Mouse (Mus musculus) heart, embryonic 11.5 days (tissue): ENCODE data around the gene Dpf3. TPM values are rescaled to one million over a fixed set of nuclear protein-coding genes. Genes with fewer than 3 reads are reported as not detected.

Experiments
- ATAC-seq: fragments of 200-750 bp; cut with Nextera tagmentation; replicated peaks from 2 replicates; pipeline ENCODE4 v1.8.0; 2017; ENCODE audit warnings: moderate library complexity; ENCODE audit not compliant: insufficient number of reproducible peaks, low FRiP score, low TSS enrichment
- H3K27ac ChIP-seq: fragments of 300-500 bp; sonication (generic); 2 replicates; pipeline ENCODE4 v1.5.1; 2014; ENCODE audit warnings: mild to moderate bottlenecking, low read depth, low read length
- H3K27me3 ChIP-seq: fragments of 300-500 bp; sonication (generic); 2 replicates; pipeline ENCODE4 v1.6.1; 2014; ENCODE audit warnings: mild to moderate bottlenecking, low read length, mixed read lengths; ENCODE audit not compliant: control insufficient read depth, insufficient read depth
- H3K36me3 ChIP-seq: fragments of 300-500 bp; sonication (generic); 2 replicates; pipeline ENCODE4 v1.6.1; 2014; ENCODE audit warnings: mild to moderate bottlenecking, low read length, moderate library complexity, mixed read lengths; ENCODE audit not compliant: control insufficient read depth, insufficient read depth
- H3K4me1 ChIP-seq: fragments of 300-500 bp; sonication (generic); 2 replicates; pipeline ENCODE4 v1.6.1; 2014; ENCODE audit warnings: low read length; ENCODE audit not compliant: control insufficient read depth, insufficient read depth
- H3K4me2 ChIP-seq: fragments of 300-500 bp; sonication (generic); 2 replicates; pipeline ENCODE4 v1.6.1; 2014; ENCODE audit warnings: mild to moderate bottlenecking, moderate library complexity
- H3K4me3 ChIP-seq: fragments of 300-500 bp; sonication (generic); 2 replicates; pipeline ENCODE4 v1.5.1; 2014; ENCODE audit warnings: low read depth, low read length
- H3K9ac ChIP-seq: fragments of 300-500 bp; sonication (generic); 2 replicates; pipeline ENCODE4 v1.6.1; 2014; ENCODE audit warnings: mild to moderate bottlenecking, low read depth, low read length, moderate library complexity
- H3K9me3 ChIP-seq: fragments of 300-500 bp; sonication (generic); replicated peaks from 2 replicates; pipeline ENCODE4 v1.6.1; 2016; ENCODE audit warnings: low read length; ENCODE audit not compliant: control insufficient read depth
- WGBS: fragments of 180-500 bp; shearing (Covaris S2); extraction: QIAGEN DNeasy Blood & Tissue Kit; methylation state at CpG from one replicate; pipeline ENCODE4 v1.1.7; 2014; ENCODE audit not compliant: insufficient replicate concordance; 5-methylcytosine and 5-hydroxymethylcytosine counted together
- polyA plus RNA-seq: library from polyadenylated mRNA; unstranded; fragments of >200 nt; fragmentation: Nextera tagmentation; extraction: Ambion mirVana; gene quantifications from 2 replicates; pipeline ENCODE4 v1.2.1, GENCODE M21; 2014

The Dpf3 gene
- polyA plus RNA-seq, 1 experiment from 2014 or later = 29.7 TPM

DNA sequence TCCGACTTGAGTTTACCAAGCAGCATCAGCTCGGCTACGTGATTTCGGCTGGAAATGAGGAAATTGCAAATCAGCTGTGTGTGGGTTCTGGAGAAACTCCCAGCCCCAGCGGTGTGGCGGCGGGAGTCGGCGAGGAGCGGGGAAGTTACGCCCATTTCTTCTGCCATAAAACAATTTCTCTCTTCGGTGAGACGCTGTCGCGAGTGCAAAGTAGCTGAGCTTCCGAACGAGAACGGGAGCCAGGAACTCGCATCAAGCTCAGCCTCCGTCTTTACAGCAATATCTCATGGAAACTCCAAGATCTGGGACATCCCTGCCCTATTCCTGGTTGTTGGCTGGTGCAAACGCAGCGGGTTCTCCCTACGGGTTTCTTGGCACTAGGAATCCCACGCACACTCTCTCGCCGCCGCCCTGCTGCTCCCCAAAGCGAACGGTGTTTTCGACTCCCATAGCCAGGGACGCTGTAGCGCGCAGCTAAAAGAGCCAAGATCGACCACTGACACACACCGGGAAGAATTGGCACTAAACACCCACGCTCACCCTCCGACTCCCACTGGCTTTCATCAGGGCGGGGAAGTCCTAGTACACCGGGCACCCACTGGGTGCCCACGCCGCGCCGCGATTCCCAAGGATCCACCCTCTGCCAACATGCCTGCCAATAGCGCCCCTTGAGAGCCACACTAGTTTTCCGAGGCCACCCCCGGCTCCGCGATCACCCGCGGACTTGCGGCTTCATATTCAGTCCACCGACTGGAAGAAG is 1.4 kb downstream of the Dpf3 start:
- H3K27me3 ChIP-seq = no peaks in the 10 kb centered on the region
- H3K36me3 ChIP-seq = no peaks in the 10 kb centered on the region
- no peaks in the 10 kb centered on the region for H3K9me3 ChIP-seq
- H3K27ac ChIP-seq = peak overlapping the region; percentile 89
- peak overlapping the region; percentile 81 for H3K4me3 ChIP-seq
- H3K4me2 ChIP-seq = peak overlapping the region; percentile 82
- under 1% methylated on average over 53 of the region's 53 CpGs for WGBS
- H3K4me1 ChIP-seq = peaks cover 17% of the 10 kb centered on the region
- no peak for ATAC-seq
- H3K9ac ChIP-seq = peak overlapping the region; percentile 84

DNA sequence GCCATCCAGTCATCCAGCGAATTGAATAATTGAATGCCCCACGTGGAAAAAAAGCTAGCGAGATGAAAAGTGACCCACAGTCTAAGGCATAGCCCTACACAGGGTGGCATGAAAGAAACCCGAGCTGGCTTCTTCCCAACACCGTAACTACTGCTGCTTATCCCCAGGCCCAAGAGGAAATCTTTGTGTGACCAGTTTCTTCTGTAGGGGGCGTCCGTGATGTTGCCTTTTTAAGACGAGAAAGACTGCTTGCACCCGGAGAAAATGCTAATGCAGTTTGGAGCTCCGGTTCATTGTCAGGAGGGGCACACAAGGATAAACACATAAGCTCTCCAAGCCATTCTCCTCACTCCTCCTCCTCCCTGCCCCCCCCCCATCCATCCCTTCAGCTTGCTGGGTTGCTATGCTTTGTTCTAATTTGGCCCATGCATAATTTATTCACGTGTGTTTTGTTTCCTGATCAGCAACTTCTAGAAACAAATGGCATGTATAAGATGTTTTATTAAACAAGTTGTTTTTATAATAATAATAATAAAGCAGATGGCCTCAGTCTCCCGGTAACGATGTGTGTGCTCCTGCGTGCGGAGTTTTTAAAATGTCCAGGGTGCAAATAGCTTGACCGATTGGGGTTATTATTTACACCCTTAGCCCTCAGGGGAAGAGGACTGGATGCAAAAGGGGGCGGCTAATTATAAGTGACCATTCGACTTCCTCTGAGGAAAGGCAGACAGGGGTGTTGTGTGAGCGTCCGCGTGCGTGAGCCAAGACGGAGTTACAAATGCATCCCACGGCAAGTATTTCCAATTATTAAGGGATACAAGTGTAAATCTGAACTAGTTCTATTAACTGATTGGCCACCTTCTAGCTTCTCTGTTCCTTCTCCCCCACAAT is 2.4 kb downstream of the Dpf3 start:
- peak overlapping the region; percentile 82 for H3K4me2 ChIP-seq
- no peaks in the 10 kb centered on the region for H3K9me3 ChIP-seq
- peak overlapping the region; percentile 84 for H3K9ac ChIP-seq
- ATAC-seq = no peak
- no peaks in the 10 kb centered on the region for H3K36me3 ChIP-seq
- 1% methylated on average over 24 of the region's 24 CpGs for WGBS
- peak overlapping the region; percentile 81 for H3K4me3 ChIP-seq
- peaks cover 17% of the 10 kb centered on the region for H3K4me1 ChIP-seq
- peak overlapping the region; percentile 89 for H3K27ac ChIP-seq
- H3K27me3 ChIP-seq = no peaks in the 10 kb centered on the region

DNA sequence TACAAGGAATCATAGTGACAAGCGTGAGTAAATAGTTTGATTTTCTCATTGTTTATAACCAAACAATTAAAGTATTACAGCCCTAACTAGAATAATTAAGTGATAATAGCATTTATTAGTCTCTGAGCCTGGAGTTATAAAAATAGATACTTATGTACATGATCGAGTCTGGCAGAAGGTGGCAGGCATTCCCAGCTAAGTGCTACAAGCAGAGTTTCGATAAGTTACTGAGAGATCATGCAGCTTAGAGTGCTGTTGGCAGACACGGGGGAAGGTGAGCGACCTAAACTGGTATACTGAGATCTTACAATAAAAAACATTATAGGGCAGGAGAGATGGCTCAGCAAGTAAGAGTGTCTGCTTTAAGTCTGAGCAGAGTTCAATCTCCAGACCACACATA is 3.9 kb downstream of the Dpf3 start:
- 26% methylated on average over 5 of the region's 5 CpGs for WGBS
- Histone ChIP-seq H3K27ac (peak overlapping the region; percentile 89), H3K27me3 (no peaks in the 10 kb centered on the region), H3K4me1 (peaks cover 19% of the 10 kb centered on the region), H3K9me3 (no peaks in the 10 kb centered on the region), H3K4me2 (peak overlapping the region; percentile 82), H3K4me3 (0 out of 2 replicates have a peak overlapping the region, but pooled peaks have one; percentile 3), H3K9ac (peak overlapping the region; percentile 46; the same call in 1 of the 2 replicates), H3K36me3 (no peaks in the 10 kb centered on the region)
- ATAC-seq = no peak

DNA sequence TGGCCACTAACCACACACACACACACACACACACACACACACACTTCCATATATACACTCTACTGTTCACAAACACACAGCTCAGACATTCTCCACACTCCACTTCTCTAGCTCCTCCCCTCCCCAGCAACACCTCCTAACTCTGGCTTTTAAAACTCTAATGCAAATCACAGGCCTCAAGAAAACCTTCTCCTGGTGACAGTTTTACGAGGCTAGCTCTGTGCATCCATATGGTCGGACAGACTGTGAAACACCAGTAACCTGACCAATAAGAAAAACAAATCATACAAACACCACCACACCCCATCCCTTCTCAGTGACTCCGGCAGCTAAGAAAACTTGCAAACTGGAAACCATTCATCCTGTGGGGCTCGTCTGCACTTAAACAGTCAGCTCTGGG is 6.1 kb downstream of the Dpf3 start:
- peak overlapping the region; percentile 35; the same call in 1 of the 2 replicates for H3K27ac ChIP-seq
- no peak overlapping the region; the same call in 1 of the 2 replicates for H3K4me2 ChIP-seq
- no peak for ATAC-seq
- H3K4me3 ChIP-seq = no peak overlapping the region
- no peaks in the 10 kb centered on the region for H3K9me3 ChIP-seq
- H3K4me1 ChIP-seq = peaks cover 27% of the 10 kb centered on the region
- no peaks in the 10 kb centered on the region for H3K36me3 ChIP-seq
- H3K27me3 ChIP-seq = no peaks in the 10 kb centered on the region
- no peak overlapping the region for H3K9ac ChIP-seq
- 50% methylated on average over 4 of the region's 4 CpGs for WGBS

DNA sequence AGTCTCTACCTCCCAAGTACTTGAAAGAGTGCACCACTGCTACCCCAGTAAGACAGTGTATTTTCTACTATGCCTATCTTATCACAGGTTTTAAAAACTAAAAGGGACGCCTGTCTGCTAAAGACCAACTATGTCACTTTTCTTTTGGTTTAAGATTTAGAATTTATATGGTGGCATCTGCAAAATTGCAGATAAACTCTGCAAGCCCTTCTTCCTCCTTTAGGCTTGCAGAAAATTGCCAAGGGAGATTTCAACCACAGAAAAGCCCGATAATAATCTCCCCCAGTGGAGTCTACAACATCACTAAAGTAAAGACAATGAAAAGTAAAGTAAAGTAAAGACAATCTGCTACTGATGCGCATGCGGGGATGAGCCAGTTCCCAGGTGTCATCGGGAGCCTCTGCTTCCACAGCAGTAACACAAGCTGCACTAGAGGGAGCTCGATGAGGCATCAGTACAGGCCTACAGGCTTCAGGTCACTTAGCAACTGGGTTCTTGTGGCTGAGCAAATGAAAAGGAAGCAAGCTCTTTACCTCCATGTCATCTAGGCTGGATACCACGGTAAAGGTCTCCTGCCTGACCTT is 7.6 kb downstream of the Dpf3 start:
- ATAC-seq = no peak
- Histone ChIP-seq H3K4me1 (peaks cover 37% of the 10 kb centered on the region), H3K36me3 (no peaks in the 10 kb centered on the region), H3K4me2 (no peak overlapping the region), H3K27me3 (no peaks in the 10 kb centered on the region), H3K4me3 (no peak overlapping the region), H3K9me3 (no peaks in the 10 kb centered on the region), H3K27ac (no peak overlapping the region), H3K9ac (no peak overlapping the region)
- whole genome bisulfite sequencing = 51% methylated on average over 7 of the region's 7 CpGs

DNA sequence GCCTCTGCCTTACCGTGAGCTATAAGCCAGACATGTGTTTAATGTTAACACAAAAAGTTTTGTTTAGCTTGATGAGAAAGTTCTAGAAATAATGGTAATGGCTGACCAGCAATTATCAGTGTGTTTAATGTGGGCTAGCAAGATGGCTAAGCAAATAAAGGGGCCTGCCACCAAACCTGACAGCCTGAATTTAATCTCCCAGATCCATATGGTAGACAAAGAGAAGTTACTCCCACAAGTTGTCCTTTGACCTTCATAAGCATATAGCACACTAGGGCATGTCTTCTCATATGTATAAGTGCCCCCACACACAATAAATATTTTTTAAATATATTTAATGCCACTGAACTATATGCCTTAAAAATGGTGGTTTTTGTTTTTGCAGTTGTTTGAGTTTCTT is 8.4 kb downstream of the Dpf3 start:
- H3K9ac ChIP-seq = no peak overlapping the region
- no peaks in the 10 kb centered on the region for H3K9me3 ChIP-seq
- no peak overlapping the region; the same call in 1 of the 2 replicates for H3K4me2 ChIP-seq
- peaks cover 34% of the 10 kb centered on the region for H3K4me1 ChIP-seq
- WGBS = 33% methylated on average over 1 of the region's 1 CpGs
- no peak for ATAC-seq
- H3K27me3 ChIP-seq = no peaks in the 10 kb centered on the region
- H3K36me3 ChIP-seq = no peaks in the 10 kb centered on the region
- no peak overlapping the region for H3K4me3 ChIP-seq
- H3K27ac ChIP-seq = 0 out of 2 replicates have a peak overlapping the region, but pooled peaks have one; percentile 24

DNA sequence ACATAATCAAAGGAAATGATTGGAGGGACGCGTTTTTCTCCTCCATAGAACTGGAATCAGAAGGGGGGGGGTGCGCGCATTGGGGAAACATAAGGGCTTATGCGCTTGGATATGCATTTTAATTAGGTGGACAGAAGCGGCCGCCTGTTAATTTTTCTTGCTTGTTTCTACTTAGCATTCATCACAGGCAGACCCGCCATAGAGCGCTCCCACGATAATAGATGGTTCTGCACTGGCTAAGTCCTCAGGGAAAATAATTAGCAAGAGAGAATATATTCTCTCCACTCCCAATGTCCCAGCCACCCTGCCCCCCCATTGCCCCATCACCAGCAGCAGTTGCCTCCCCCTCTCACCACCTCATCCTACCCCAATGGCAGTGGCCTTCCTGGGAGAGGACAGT is 11.2 kb downstream of the Dpf3 start:
- Histone ChIP-seq H3K4me2 (no peak overlapping the region), H3K9ac (no peak overlapping the region), H3K4me3 (no peak overlapping the region), H3K36me3 (no peaks in the 10 kb centered on the region), H3K4me1 (peaks cover 52% of the 10 kb centered on the region), H3K27me3 (no peaks in the 10 kb centered on the region), H3K27ac (no peak overlapping the region), H3K9me3 (no peaks in the 10 kb centered on the region)
- WGBS = 88% methylated on average over 10 of the region's 10 CpGs
- no peak for ATAC-seq

DNA sequence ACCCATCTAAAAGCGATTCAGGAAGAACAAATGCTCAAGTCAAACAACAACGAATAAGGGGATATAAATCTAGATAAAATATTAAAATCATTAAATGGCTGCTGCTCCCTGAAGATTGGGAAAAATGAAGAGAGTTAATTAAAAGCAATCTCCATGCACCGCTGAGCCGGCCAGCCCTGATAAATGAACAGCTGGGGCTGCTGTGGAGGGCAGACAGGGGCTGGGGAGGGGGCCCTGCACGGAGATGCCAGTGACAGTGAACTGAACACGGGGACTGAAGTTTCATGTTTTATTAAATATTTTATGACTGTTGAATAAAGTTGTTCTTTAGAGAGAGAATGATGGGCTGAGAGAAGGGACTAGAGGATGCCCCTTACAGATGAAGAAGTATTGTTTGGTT is 12.1 kb downstream of the Dpf3 start:
- no peak overlapping the region for H3K4me2 ChIP-seq
- H3K4me1 ChIP-seq = peaks cover 58% of the 10 kb centered on the region
- WGBS = 58% methylated on average over 6 of the region's 6 CpGs
- no peak overlapping the region for H3K27ac ChIP-seq
- no peak for ATAC-seq
- H3K36me3 ChIP-seq = no peaks in the 10 kb centered on the region
- no peak overlapping the region for H3K9ac ChIP-seq
- H3K9me3 ChIP-seq = no peaks in the 10 kb centered on the region
- no peak overlapping the region for H3K4me3 ChIP-seq
- H3K27me3 ChIP-seq = no peaks in the 10 kb centered on the region
